Mouse (Mus musculus) myocyte (in vitro differentiated cells): ENCODE measurements around the gene Ccer2.

ENCODE experiments used
- REST ChIP-seq: IDR thresholded peaks from one replicate; pipeline ENCODE4 v1.6.1; 2011; ENCODE audit warnings: mild to moderate bottlenecking, control low read depth, moderate library complexity; ENCODE audit not compliant: insufficient read depth, insufficient read length
- SRF ChIP-seq: IDR thresholded peaks from one replicate; pipeline ENCODE4 v1.6.1; 2011; ENCODE audit warnings: low read depth; ENCODE audit not compliant: control insufficient read depth, insufficient read length
- TCF12 ChIP-seq: IDR thresholded peaks from one replicate; pipeline ENCODE4 v1.6.1; 2011; ENCODE audit warnings: mild to moderate bottlenecking, control low read depth; ENCODE audit not compliant: poor library complexity, insufficient read depth, severe bottlenecking

- TF ChIP-seq SRF: no peak
- TF ChIP-seq TCF12: no peak
- no peak for TF ChIP-seq REST
These were observed 14.1 kb upstream of the Ccer2 start, which contains the start of the genes Mrps12 and Sars2 for GRCm38 (mm10) chr7:28741709-28742438.
